Mouse (Mus musculus) MEL (cell line): ENCODE measurements around the gene Gcdh. TPM values are rescaled to one million over a fixed set of nuclear protein-coding genes. Genes with fewer than 3 reads are reported as not detected.

Experiments used
- DNase-seq: peaks from one replicate; pipeline ENCODE4 v3.0.0; 2011; ENCODE audit warnings: low read depth, low spot score
- H3K27ac ChIP-seq: 2 replicates; pipeline ENCODE4 v1.5.1; 2012; ENCODE audit warnings: low read depth, mild to moderate bottlenecking, control low read depth, low read length, moderate library complexity; ENCODE audit not compliant: control insufficient read depth
- H3K27me3 ChIP-seq, 2 experiments: fragments of 150-350 bp in 1 of 2; sonication (generic) in 1 of 2; 2 replicates each; pipeline ENCODE4 v1.6.1; 2012; ENCODE audit warnings: low read length in 2 of 2, mild to moderate bottlenecking in 2 of 2, improper control_type of control experiment in 1 of 2, moderate library complexity in 1 of 2; ENCODE audit not compliant: insufficient read depth in 2 of 2, control insufficient read depth in 1 of 2
- H3K36me3 ChIP-seq, 2 experiments: 2 replicates each; pipeline ENCODE4 v1.6.1; 2012 to 2014; ENCODE audit warnings: low read length in 2 of 2, improper control_type of control experiment in 1 of 2, inconsistent platforms in 1 of 2, mild to moderate bottlenecking in 1 of 2; ENCODE audit not compliant: insufficient read depth in 2 of 2, control insufficient read depth in 1 of 2
- H3K4me1 ChIP-seq, 2 experiments: fragments of 150-350 bp in 1 of 2; sonication (generic) in 1 of 2; 2 replicates each; pipeline ENCODE4 v1.6.1; 2012; ENCODE audit warnings: low read length in 2 of 2, improper control_type of control experiment in 1 of 2, mild to moderate bottlenecking in 1 of 2; ENCODE audit not compliant: insufficient read depth in 2 of 2, control insufficient read depth in 1 of 2
- H3K4me3 ChIP-seq, 2 experiments: fragments of 150-350 bp in 1 of 2; sonication (generic) in 1 of 2; 2 replicates each; pipeline ENCODE4 v1.5.1; 2012; ENCODE audit warnings: low read depth in 2 of 2, low read length in 2 of 2, mild to moderate bottlenecking in 2 of 2, moderate library complexity in 2 of 2, control low read depth in 1 of 2, improper control_type of control experiment in 1 of 2; ENCODE audit not compliant: control insufficient read depth in 1 of 2, insufficient read depth in 1 of 2
- H3K79me2 ChIP-seq: 2 replicates; pipeline ENCODE4 v1.6.1; 2012; ENCODE audit warnings: mild to moderate bottlenecking, low read length, moderate library complexity; ENCODE audit not compliant: control insufficient read depth, poor library complexity, insufficient read depth
- H3K9ac ChIP-seq: 2 replicates; pipeline ENCODE4 v1.6.1; 2012; ENCODE audit warnings: low read depth, mild to moderate bottlenecking, control low read depth, low read length, moderate library complexity; ENCODE audit not compliant: control insufficient read depth, poor library complexity, severe bottlenecking
- H3K9me3 ChIP-seq: fragments of 150-350 bp; sonication (generic); replicated peaks from 2 replicates; pipeline ENCODE4 v1.6.1; 2012; ENCODE audit warnings: mild to moderate bottlenecking, low read length, improper control_type of control experiment, moderate library complexity; ENCODE audit not compliant: insufficient read depth
- BHLHE40 ChIP-seq: IDR thresholded peaks from 2 replicates; pipeline ENCODE4 v1.6.1; 2012; ENCODE audit warnings: low read depth, mild to moderate bottlenecking, inconsistent platforms, low read length, improper control_type of control experiment, borderline replicate concordance
- CHD1 ChIP-seq: IDR thresholded peaks from 2 replicates; pipeline ENCODE4 v1.6.1; 2012; ENCODE audit warnings: low read depth, mild to moderate bottlenecking, inconsistent platforms, low read length, improper control_type of control experiment
- CHD2 ChIP-seq: IDR thresholded peaks from 2 replicates; pipeline ENCODE4 v1.6.1; 2011; ENCODE audit warnings: low read length, improper control_type of control experiment
- CTCF ChIP-seq, 3 experiments: IDR thresholded peaks in 2 of 3; conservative IDR thresholded peaks in 1 of 3; 2 replicates each; pipeline ENCODE4 v1.5.1; 2011 to 2012; ENCODE audit warnings: low read length in 3 of 3, low read depth in 2 of 3, mild to moderate bottlenecking in 2 of 3, improper control_type of control experiment in 1 of 3, inconsistent platforms in 1 of 3, mixed read lengths in 1 of 3, moderate library complexity in 1 of 3; ENCODE audit not compliant: control insufficient read depth in 1 of 3, insufficient read depth in 1 of 3, poor library complexity in 1 of 3, severe bottlenecking in 1 of 3
- E2F4 ChIP-seq: IDR thresholded peaks from 2 replicates; pipeline ENCODE4 v1.6.1; 2011; ENCODE audit warnings: low read depth, low read length, improper control_type of control experiment, borderline replicate concordance
- ELF1 ChIP-seq: IDR thresholded peaks from 2 replicates; pipeline ENCODE4 v1.6.1; 2014; ENCODE audit warnings: low read depth, mild to moderate bottlenecking, inconsistent platforms, low read length, improper control_type of control experiment, moderate library complexity
- EP300 ChIP-seq, 2 experiments: IDR thresholded peaks; 2 replicates each; pipeline ENCODE4 v1.6.1; 2011; ENCODE audit warnings: improper control_type of control experiment in 2 of 2, low read length in 2 of 2, low read depth in 1 of 2, mild to moderate bottlenecking in 1 of 2
- ETS1 ChIP-seq: IDR thresholded peaks from 2 replicates; pipeline ENCODE4 v1.6.1; 2012; ENCODE audit warnings: low read depth, mild to moderate bottlenecking, inconsistent platforms, low read length, improper control_type of control experiment, moderate library complexity
- GATA1 ChIP-seq: IDR thresholded peaks from 2 replicates; pipeline ENCODE4 v1.6.1; 2011; ENCODE audit warnings: low read depth, low read length, improper control_type of control experiment
- HCFC1 ChIP-seq: IDR thresholded peaks from 2 replicates; pipeline ENCODE4 v1.6.1; 2012; ENCODE audit warnings: low read depth, mild to moderate bottlenecking, inconsistent platforms, low read length, improper control_type of control experiment, moderate library complexity
- JUND ChIP-seq: IDR thresholded peaks from 2 replicates; pipeline ENCODE4 v1.6.1; 2011; ENCODE audit warnings: low read depth, mild to moderate bottlenecking, improper control_type of control experiment, low read length
- KAT2A ChIP-seq: conservative IDR thresholded peaks from 2 replicates; pipeline ENCODE4 v1.6.1; 2012; ENCODE audit warnings: low read depth, low read length, improper control_type of control experiment, inconsistent platforms
- MAFK ChIP-seq: IDR thresholded peaks from 2 replicates; pipeline ENCODE4 v1.6.1; 2011; ENCODE audit warnings: low read depth, mild to moderate bottlenecking, low read length, improper control_type of control experiment, borderline replicate concordance
- MAX ChIP-seq: IDR thresholded peaks from 2 replicates; pipeline ENCODE4 v1.6.1; 2011; ENCODE audit warnings: low read length, improper control_type of control experiment
- MAZ ChIP-seq: IDR thresholded peaks from 2 replicates; pipeline ENCODE4 v1.6.1; 2012; ENCODE audit warnings: low read depth, mild to moderate bottlenecking, inconsistent platforms, low read length, improper control_type of control experiment
- MXI1 ChIP-seq: IDR thresholded peaks from 2 replicates; pipeline ENCODE4 v1.6.1; 2011; ENCODE audit warnings: mild to moderate bottlenecking, low read depth, low read length, improper control_type of control experiment
- MYB ChIP-seq: IDR thresholded peaks from 2 replicates; pipeline ENCODE4 v1.6.1; 2011; ENCODE audit warnings: mild to moderate bottlenecking, low read depth, low read length, improper control_type of control experiment
- MYC ChIP-seq: IDR thresholded peaks from 2 replicates; pipeline ENCODE4 v1.6.1; 2011; ENCODE audit warnings: low read depth, mild to moderate bottlenecking, low read length, improper control_type of control experiment, moderate library complexity
- NELFE ChIP-seq: IDR thresholded peaks from 2 replicates; pipeline ENCODE4 v1.6.1; 2011; ENCODE audit warnings: low read depth, low read length, improper control_type of control experiment
- POLR2A ChIP-seq, 2 experiments: IDR thresholded peaks; 2 replicates each; pipeline ENCODE4 v1.6.1; 2011 to 2012; ENCODE audit warnings: low read length in 2 of 2, mild to moderate bottlenecking in 2 of 2, control low read depth in 1 of 2, improper control_type of control experiment in 1 of 2, low read depth in 1 of 2, moderate library complexity in 1 of 2; ENCODE audit not compliant: control insufficient read depth in 1 of 2, insufficient read depth in 1 of 2, poor library complexity in 1 of 2
- POLR2AphosphoS2 ChIP-seq: IDR thresholded peaks from 2 replicates; pipeline ENCODE4 v1.6.1; 2011; ENCODE audit warnings: low read length, improper control_type of control experiment
- POLR2AphosphoS5 ChIP-seq: IDR thresholded peaks from 2 replicates; pipeline ENCODE4 v1.6.1; 2012; ENCODE audit warnings: low read depth, borderline replicate concordance, mild to moderate bottlenecking, inconsistent platforms, low read length, moderate library complexity, mixed read lengths
- RAD21 ChIP-seq: IDR thresholded peaks from 2 replicates; pipeline ENCODE4 v1.6.1; 2011; ENCODE audit warnings: mild to moderate bottlenecking, low read depth, low read length, improper control_type of control experiment
- RCOR1 ChIP-seq: IDR thresholded peaks from 2 replicates; pipeline ENCODE4 v1.6.1; 2012; ENCODE audit warnings: low read depth, mild to moderate bottlenecking, inconsistent platforms, low read length, improper control_type of control experiment
- SIN3A ChIP-seq: IDR thresholded peaks from 2 replicates; pipeline ENCODE4 v1.6.1; 2012; ENCODE audit warnings: low read length, improper control_type of control experiment, inconsistent platforms
- SMC3 ChIP-seq: IDR thresholded peaks from 2 replicates; pipeline ENCODE4 v1.6.1; 2011; ENCODE audit warnings: low read depth, low read length, improper control_type of control experiment
- TAL1 ChIP-seq: IDR thresholded peaks from 2 replicates; pipeline ENCODE4 v1.6.1; 2012; ENCODE audit warnings: mild to moderate bottlenecking, inconsistent platforms, low read length, moderate library complexity, mixed read lengths
- TBP ChIP-seq: IDR thresholded peaks from 2 replicates; pipeline ENCODE4 v1.8.0; 2011; ENCODE audit warnings: low read depth, low read length, improper control_type of control experiment
- TCF12 ChIP-seq: IDR thresholded peaks from 2 replicates; pipeline ENCODE4 v1.6.1; 2014; ENCODE audit warnings: low read depth, mild to moderate bottlenecking, inconsistent platforms, low read length, improper control_type of control experiment, moderate library complexity
- UBTF ChIP-seq: IDR thresholded peaks from 2 replicates; pipeline ENCODE4 v1.6.1; 2012; ENCODE audit warnings: low read depth, mild to moderate bottlenecking, inconsistent platforms, low read length, improper control_type of control experiment, moderate library complexity, borderline replicate concordance; ENCODE audit not compliant: insufficient read depth
- USF1 ChIP-seq: IDR thresholded peaks from 2 replicates; pipeline ENCODE4 v1.6.1; 2014; ENCODE audit warnings: low read depth, mild to moderate bottlenecking, inconsistent platforms, low read length, improper control_type of control experiment, moderate library complexity
- USF2 ChIP-seq, 2 experiments: IDR thresholded peaks; 2 replicates each; pipeline ENCODE4 v1.6.1; 2011 to 2012; ENCODE audit warnings: improper control_type of control experiment in 2 of 2, low read length in 2 of 2, borderline replicate concordance in 1 of 2, inconsistent platforms in 1 of 2, low read depth in 1 of 2, mild to moderate bottlenecking in 1 of 2; ENCODE audit not compliant: insufficient read depth in 1 of 2
- ZC3H11A ChIP-seq: IDR thresholded peaks from 2 replicates; pipeline ENCODE4 v1.6.1; 2012; ENCODE audit warnings: low read depth, mild to moderate bottlenecking, inconsistent platforms, low read length, improper control_type of control experiment
- ZMIZ1 ChIP-seq: IDR thresholded peaks from 2 replicates; pipeline ENCODE4 v1.6.1; 2012; ENCODE audit warnings: low read depth, mild to moderate bottlenecking, inconsistent platforms, low read length, improper control_type of control experiment, moderate library complexity
- ZNF384 ChIP-seq: IDR thresholded peaks from 2 replicates; pipeline ENCODE4 v1.6.1; 2012; ENCODE audit warnings: low read depth, mild to moderate bottlenecking, inconsistent platforms, low read length, improper control_type of control experiment
- polyA plus RNA-seq, 2 experiments: library from polyadenylated mRNA; stranded (reverse) in 1 of 2; unstranded in 1 of 2; fragments of >175 nt in 1 of 2; fragments of >200 nt in 1 of 2; gene quantifications; 2 replicates each; pipeline versions ENCODE4 v1.2.1 to v1.2.4; 2012; ENCODE audit warnings: low replicate concordance in 2 of 2, low read depth in 1 of 2; ENCODE audit not compliant: insufficient read length in 2 of 2, insufficient read depth in 1 of 2, missing spikeins in 1 of 2
- total RNA-seq: library from RNA; depleted of rRNA; stranded (reverse); fragments of 300-350 nt; gene quantifications from 2 replicates; pipeline ENCODE4 v1.2.3, GENCODE M21; 2012

Gcdh gene
- total and polyA plus RNA-seq, 3 experiments: 10.7 to 17.3 TPM; not detected in 1

- H3K4me3 ChIP-seq: peak within 1 kb of the TSS; percentile 37 to 40
- H3K27ac ChIP-seq: peak within 1 kb of the TSS; percentile 58
- H3K9me3 ChIP-seq: no peaks in the 10 kb centered on the region
- no peaks in the 10 kb centered on the region for H3K27me3 ChIP-seq
- DNase-seq: peak; percentile 87
- H3K36me3 ChIP-seq: peaks cover 4 to 19% of the 10 kb centered on the region in 2 experiments; a peak in 3 of 4 replicates
- peaks cover 7 to 25% of the 10 kb centered on the region in 2 experiments for H3K4me1 ChIP-seq
- peaks cover 3% of the 10 kb centered on the region; the same call in 1 of the 2 replicates for H3K79me2 ChIP-seq
- H3K9ac ChIP-seq: peak within 1 kb of the TSS; percentile 76
- TF ChIP-seq CHD1 (no peak), JUND (no peak), MYB (no peak), ETS1 (peak; percentile 31; the same call in 1 of the 2 replicates), ZC3H11A (peak; percentile 42; the same call in 1 of the 2 replicates), SMC3 (peak; percentile 53), E2F4 (no peak; the same call in 1 of the 2 replicates), BHLHE40 (peak; percentile 96), KAT2A (no peak), TBP (no peak), CTCF (IDR thresholded peaks at IDR 0.05 in 2 of 3, conservative IDR thresholded peaks at IDR 0.05 in 1 of 3; ENCODE audit: control insufficient read depth in 1 of 3, insufficient read depth in 1 of 3, low read depth in 2 of 3, low read length in 3 of 3, poor library complexity in 1 of 3, severe bottlenecking in 1 of 3) (peak; percentile 14 to 53 (median 46); a peak in 5 of 6 replicates), RAD21 (peak; percentile 52), NELFE (no peak), GATA1 (no peak), TCF12 (no peak), SIN3A (no peak), EP300 (IDR thresholded peaks at IDR 0.05; ENCODE audit: low read depth in 1 of 2, low read length in 2 of 2) (no peak), MAZ (peak; percentile 84; the same call in 1 of the 2 replicates), HCFC1 (0 out of 2 replicates have a peak, but pooled peaks have one; percentile 43), ELF1 (no peak), ZNF384 (peak; percentile 85), MXI1 (peak; percentile 46; the same call in 1 of the 2 replicates), POLR2AphosphoS5 (no peak), UBTF (no peak), POLR2AphosphoS2 (peak; percentile 48; the same call in 1 of the 2 replicates), MYC (0 out of 2 replicates have a peak, but pooled peaks have one; percentile 22), POLR2A (IDR thresholded peaks at IDR 0.05; ENCODE audit: control insufficient read depth in 1 of 2, insufficient read depth in 1 of 2, low read depth in 1 of 2, low read length in 2 of 2, poor library complexity in 1 of 2) (peak; percentile 12 to 23; a peak in 2 of 4 replicates), ZMIZ1 (no peak), MAX (peak; percentile 76), USF1 (peak; percentile 82), USF2 (IDR thresholded peaks at IDR 0.05; ENCODE audit: borderline replicate concordance in 1 of 2, insufficient read depth in 1 of 2, low read depth in 1 of 2, low read length in 2 of 2) (0 out of 4 replicates have a peak, but pooled peaks of 1 of the 2 experiments have one; percentile 20), TAL1 (no peak), MAFK (no peak), RCOR1 (no peak), CHD2 (no peak)
These were observed 22.1 kb downstream of the Gcdh start, which contains the start of gene Syce2 for GRCm38 (mm10) chr8:84871376-84872308. Gene Syce2 (plus strand): TSS chr8:84872111.
